Mouse (Mus musculus): ENCODE data around the gene Tmem221. TPM values are rescaled to one million over a fixed set of nuclear protein-coding genes. Genes with fewer than 3 reads are reported as not detected.

Tmem221 gene
- total and polyA plus RNA-seq, 3 experiments, result not detected

- Histone ChIP-seq H3K27me3 (ENCODE audit: insufficient read depth, low read length) (no peaks in the 10 kb centered on the region), H3K36me3 (replicated peaks) (peaks cover 75% of the 10 kb centered on the region), H3K4me1 (ENCODE audit: insufficient read depth, low read depth, low read length) (peaks cover 73% of the 10 kb centered on the region), H3K4me3 (ENCODE audit: low read depth, low read length) (peak overlapping the region; percentile 94; the same call in 1 of the 2 replicates), H3K9me3 (replicated peaks) (no peaks in the 10 kb centered on the region)
- DNase-seq (ENCODE audit: low spot score) (no peak), ATAC-seq (ENCODE audit: extremely low read depth, insufficient number of reproducible peaks, low FRiP score, poor library complexity, severe bottlenecking) (no peak)
- TF ChIP-seq TAL1 (conservative IDR thresholded peaks at IDR 0.05; ENCODE audit: low read depth, low read length) (no peak), CTCF (IDR thresholded peaks at IDR 0.05; ENCODE audit: low read depth, low read length) (no peak), GATA1 (IDR thresholded peaks at IDR 0.05; ENCODE audit: borderline replicate concordance, low read length) (no peak), POLR2AphosphoS5 (IDR thresholded peaks at IDR 0.05; ENCODE audit: insufficient replicate concordance, low read depth, low read length) (no peak), GATA2 (IDR thresholded peaks at IDR 0.05; ENCODE audit: borderline replicate concordance, low read depth, low read length) (no peak)
Measured at GRCm38 (mm10) chr8:71593556-71594323, 35.1 kb upstream of the Tmem221 start.

DNA sequence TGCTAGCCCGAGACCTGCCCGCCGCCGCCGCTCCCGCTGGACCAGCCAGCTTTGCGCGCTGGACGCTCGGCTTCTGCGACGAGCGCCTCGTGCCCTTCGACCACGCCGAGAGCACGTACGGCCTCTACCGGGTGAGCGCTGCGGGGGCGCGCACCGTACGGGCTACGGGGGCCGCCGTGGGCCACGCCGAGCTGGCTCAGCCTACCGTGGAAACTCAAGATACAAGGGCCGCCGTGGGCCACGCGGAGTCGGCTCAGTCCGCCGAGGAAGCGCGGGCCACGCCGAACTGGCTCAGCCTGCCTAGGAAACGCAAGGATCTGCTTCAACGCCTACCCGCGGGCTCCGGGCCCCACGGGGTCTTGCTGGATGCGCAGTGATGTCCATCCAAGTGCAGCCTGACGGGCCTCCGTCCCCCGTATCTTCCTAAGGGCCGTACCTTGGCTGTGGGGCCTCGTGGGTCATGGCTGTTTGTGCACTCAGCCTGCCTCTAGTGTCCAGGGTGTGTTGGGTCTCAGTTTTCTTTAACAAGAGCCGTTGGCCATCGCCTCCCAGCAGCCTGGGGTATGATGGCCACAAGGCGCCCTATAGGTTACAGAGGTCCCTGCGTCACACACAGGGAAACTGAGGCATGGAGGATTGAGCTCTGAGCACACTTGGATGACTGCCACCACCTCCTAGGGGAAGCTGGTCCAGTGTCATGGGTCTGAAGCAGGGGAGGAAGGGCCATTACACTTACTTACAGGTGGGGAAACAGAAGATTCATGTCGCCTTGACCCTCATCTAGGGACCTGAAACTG lies 33.9 kb upstream of the Tmem221 start:
- ATAC-seq (ENCODE audit: extremely low read depth, insufficient number of reproducible peaks, low FRiP score, poor library complexity, severe bottlenecking) (no peak), DNase-seq (ENCODE audit: low spot score) (peak; percentile 76)
- Histone ChIP-seq H3K27me3 (ENCODE audit: insufficient read depth, low read length) (no peaks in the 10 kb centered on the region), H3K4me3 (ENCODE audit: low read depth, low read length) (peak overlapping the region; percentile 94), H3K9me3 (replicated peaks) (no peaks in the 10 kb centered on the region), H3K4me1 (ENCODE audit: insufficient read depth, low read depth, low read length) (peaks cover 72% of the 10 kb centered on the region), H3K36me3 (replicated peaks) (peaks cover 71% of the 10 kb centered on the region)
- TF ChIP-seq POLR2AphosphoS5 (IDR thresholded peaks at IDR 0.05; ENCODE audit: insufficient replicate concordance, low read depth, low read length) (no peak), CTCF (IDR thresholded peaks at IDR 0.05; ENCODE audit: low read depth, low read length) (no peak), TAL1 (conservative IDR thresholded peaks at IDR 0.05; ENCODE audit: low read depth, low read length) (no peak), GATA1 (IDR thresholded peaks at IDR 0.05; ENCODE audit: borderline replicate concordance, low read length) (no peak), GATA2 (IDR thresholded peaks at IDR 0.05; ENCODE audit: borderline replicate concordance, low read depth, low read length) (no peak)

- peaks cover 65% of the 10 kb centered on the region for H3K36me3 ChIP-seq (replicated peaks)
- peak within 1 kb of the TSS; percentile 94 for H3K4me3 ChIP-seq (ENCODE audit: low read depth, low read length)
- H3K9me3 ChIP-seq (replicated peaks), result no peaks in the 10 kb centered on the region
- peaks cover 63% of the 10 kb centered on the region for H3K4me1 ChIP-seq (ENCODE audit: insufficient read depth, low read depth, low read length)
- TF ChIP-seq TAL1 (conservative IDR thresholded peaks at IDR 0.05; ENCODE audit: low read depth, low read length) (peak; percentile 18; the same call in 1 of the 2 replicates), GATA1 (IDR thresholded peaks at IDR 0.05; ENCODE audit: borderline replicate concordance, low read length) (no peak)
- peak; percentile 96 for DNase-seq (ENCODE audit: low spot score)
- H3K27me3 ChIP-seq (ENCODE audit: insufficient read depth, low read length), result no peaks in the 10 kb centered on the region
- peak; percentile 78 for ATAC-seq (ENCODE audit: extremely low read depth, insufficient number of reproducible peaks, low FRiP score, poor library complexity, severe bottlenecking)
Measured at GRCm38 (mm10) chr8:71591471-71592373, 33.1 kb upstream of the Tmem221 start, which contains the start of gene Pgls. Pgls (plus strand) TSS chr8:71592176.

DNA sequence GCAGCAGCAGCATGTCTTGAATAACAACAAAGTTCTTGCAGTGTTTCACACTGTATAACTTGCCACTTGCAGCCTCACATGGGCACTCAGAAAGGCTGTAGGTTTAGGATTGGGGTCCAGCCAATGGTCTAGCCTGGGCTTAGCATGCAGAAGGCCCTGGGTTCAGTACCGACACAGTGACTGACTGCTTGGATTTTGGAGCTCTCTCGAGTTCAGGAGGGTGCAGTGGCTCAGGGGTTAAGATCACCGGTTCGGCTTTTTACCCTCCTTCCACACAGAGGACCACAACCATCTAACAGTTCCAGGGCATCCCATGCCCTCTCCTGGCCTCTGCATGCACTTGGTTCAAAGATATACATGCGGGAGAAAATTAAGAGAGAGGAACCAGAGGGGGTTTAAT lies 32.3 kb upstream of the Tmem221 start:
- ATAC-seq (ENCODE audit: extremely low read depth, insufficient number of reproducible peaks, low FRiP score, poor library complexity, severe bottlenecking) (no peak), DNase-seq (ENCODE audit: low spot score) (no peak)
- Histone ChIP-seq H3K4me1 (ENCODE audit: insufficient read depth, low read depth, low read length) (peaks cover 56% of the 10 kb centered on the region), H3K4me3 (ENCODE audit: low read depth, low read length) (peak overlapping the region; percentile 94), H3K27me3 (ENCODE audit: insufficient read depth, low read length) (no peaks in the 10 kb centered on the region), H3K9me3 (replicated peaks) (no peaks in the 10 kb centered on the region), H3K36me3 (replicated peaks) (peaks cover 58% of the 10 kb centered on the region)
- TF ChIP-seq CTCF (IDR thresholded peaks at IDR 0.05; ENCODE audit: low read depth, low read length) (no peak), TAL1 (conservative IDR thresholded peaks at IDR 0.05; ENCODE audit: low read depth, low read length) (no peak), GATA2 (IDR thresholded peaks at IDR 0.05; ENCODE audit: borderline replicate concordance, low read depth, low read length) (no peak), POLR2AphosphoS5 (IDR thresholded peaks at IDR 0.05; ENCODE audit: insufficient replicate concordance, low read depth, low read length) (no peak), GATA1 (IDR thresholded peaks at IDR 0.05; ENCODE audit: borderline replicate concordance, low read length) (no peak)

DNA sequence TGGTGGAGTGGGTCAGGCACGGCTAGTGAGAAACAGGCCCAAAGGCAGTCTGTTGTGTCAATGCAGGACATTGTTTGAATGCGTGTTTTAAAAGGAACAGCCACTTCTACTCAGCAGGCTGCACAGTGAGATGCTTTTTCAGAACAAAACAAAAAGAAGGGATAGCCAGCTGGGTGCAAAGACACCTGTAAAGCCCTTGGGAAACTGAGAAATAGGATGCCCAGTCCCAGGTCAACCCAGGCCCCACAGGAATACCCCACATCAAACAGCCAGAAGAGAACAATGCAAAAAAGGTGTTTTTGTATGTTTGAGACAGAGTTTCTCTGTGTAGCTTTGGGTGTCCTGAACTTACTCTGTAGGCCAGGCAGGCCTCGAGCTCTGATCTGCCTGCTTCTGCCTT lies 30.1 kb upstream of the Tmem221 start:
- TF ChIP-seq POLR2AphosphoS5 (IDR thresholded peaks at IDR 0.05; ENCODE audit: insufficient replicate concordance, low read depth, low read length), result no peak
- TF ChIP-seq GATA2 (IDR thresholded peaks at IDR 0.05; ENCODE audit: borderline replicate concordance, low read depth, low read length), result no peak
- no peak for TF ChIP-seq GATA1 (IDR thresholded peaks at IDR 0.05; ENCODE audit: borderline replicate concordance, low read length)
- no peak for TF ChIP-seq CTCF (IDR thresholded peaks at IDR 0.05; ENCODE audit: low read depth, low read length)
- no peak for TF ChIP-seq TAL1 (conservative IDR thresholded peaks at IDR 0.05; ENCODE audit: low read depth, low read length)
- peaks cover 6% of the 10 kb centered on the region for H3K27me3 ChIP-seq (ENCODE audit: insufficient read depth, low read length)
- ATAC-seq (ENCODE audit: extremely low read depth, insufficient number of reproducible peaks, low FRiP score, poor library complexity, severe bottlenecking), result no peak
- H3K9me3 ChIP-seq (replicated peaks), result no peaks in the 10 kb centered on the region
- no peak for DNase-seq (ENCODE audit: low spot score)
- peaks cover 36% of the 10 kb centered on the region for H3K36me3 ChIP-seq (replicated peaks)
- no peak overlapping the region for H3K4me3 ChIP-seq (ENCODE audit: low read depth, low read length)
- H3K4me1 ChIP-seq (ENCODE audit: insufficient read depth, low read depth, low read length), result peaks cover 35% of the 10 kb centered on the region

All from G1E (cell line).